Mouse (Mus musculus) forebrain, embryonic 14.5 days (tissue): ENCODE measurements around the gene Nuf2. TPM values are rescaled to one million over a fixed set of nuclear protein-coding genes. Genes with fewer than 3 reads are reported as not detected.

Source experiments
- polyA plus RNA-seq: library from polyadenylated mRNA; unstranded; fragments of >200 nt; fragmentation: Nextera tagmentation; extraction: Ambion mirVana; gene quantifications from 2 replicates; pipeline ENCODE4 v1.2.1, GENCODE M21; 2014

The Nuf2 gene
- polyA plus RNA-seq, 1 experiment from 2014 or later = 42.3 TPM

Other genes with a start within 250 kb of the Nuf2 start
- gene Rgs5, start 124.0 kb upstream of the Nuf2 start, polyA plus RNA-seq = 17.2 and 24.5 TPM in 2 replicates
- gene Rgs4, start 216.2 kb upstream of the Nuf2 start, polyA plus RNA-seq = 46.0 and 55.6 TPM in 2 replicates